Mouse (Mus musculus) cortical plate, adult 2 months (tissue): ENCODE results near the gene 3100002H09Rik. TPM values are rescaled to one million over a fixed set of nuclear protein-coding genes. Genes with fewer than 3 reads are reported as not detected.
A peak's percentile ranks its signal among the peaks of the same experiment; 100 is the strongest.

Source experiments
- H3K27ac ChIP-seq: fragments of 200-500 bp; 2 replicates; pipeline ENCODE4 v1.5.1; 2012; ENCODE audit warnings: low read length, control low read depth, inconsistent platforms; ENCODE audit not compliant: insufficient read depth
- H3K4me1 ChIP-seq: fragments of 200-500 bp; 2 replicates; pipeline ENCODE4 v1.6.1; 2011; ENCODE audit warnings: low read length; ENCODE audit not compliant: control insufficient read depth, insufficient read depth
- H3K4me3 ChIP-seq: fragments of 200-500 bp; 2 replicates; pipeline ENCODE4 v1.5.1; 2011; ENCODE audit warnings: mild to moderate bottlenecking, low read length, control low read depth; ENCODE audit not compliant: insufficient read depth
- CTCF ChIP-seq: fragments of 200-500 bp; IDR thresholded peaks from 2 replicates; pipeline ENCODE4 v1.5.1; 2011; ENCODE audit warnings: mild to moderate bottlenecking, control low read depth, low read length; ENCODE audit not compliant: insufficient read depth; ENCODE audit errors: extremely low read depth
- POLR2A ChIP-seq: fragments of 200-500 bp; IDR thresholded peaks from 2 replicates; pipeline ENCODE4 v1.6.1; 2011; ENCODE audit warnings: mild to moderate bottlenecking, low read length, control low read depth; ENCODE audit not compliant: insufficient read depth; ENCODE audit errors: extremely low read depth
- polyA plus RNA-seq: library from polyadenylated mRNA; depleted of rRNA; stranded (reverse); fragments of >200 nt; gene quantifications from 2 replicates; pipeline ENCODE4 v1.2.3, GENCODE M21; 2012

3100002H09Rik gene
- polyA plus RNA-seq, 1 experiment: 0.25 TPM

- Histone ChIP-seq H3K27ac (no peak overlapping the region), H3K4me3 (no peak overlapping the region), H3K4me1 (peaks cover 9% of the 10 kb centered on the region)
- no peak for TF ChIP-seq POLR2A
- no peak for TF ChIP-seq CTCF
These were observed 16.9 kb downstream of the 3100002H09Rik start for GRCm38 (mm10) chr4:124593691-124594090.

- no peak overlapping the region for H3K4me3 ChIP-seq
- no peak overlapping the region for H3K27ac ChIP-seq
- no peak for TF ChIP-seq POLR2A
- no peak for TF ChIP-seq CTCF
- peaks cover 9% of the 10 kb centered on the region for H3K4me1 ChIP-seq
These were observed 17.4 kb downstream of the 3100002H09Rik start for GRCm38 (mm10) chr4:124593210-124593609.

GRCm38 (mm10) chr4:124592241-124592640, 18.4 kb downstream of the 3100002H09Rik start:
- H3K4me1 ChIP-seq: peaks cover 9% of the 10 kb centered on the region
- no peak overlapping the region for H3K4me3 ChIP-seq
- no peak for TF ChIP-seq CTCF
- no peak for TF ChIP-seq POLR2A
- H3K27ac ChIP-seq: no peak overlapping the region

GRCm38 (mm10) chr4:124580695-124581094, 29.9 kb downstream of the 3100002H09Rik start:
- no peak for TF ChIP-seq POLR2A
- no peak for TF ChIP-seq CTCF
- Histone ChIP-seq H3K27ac (no peak overlapping the region), H3K4me3 (no peak overlapping the region), H3K4me1 (peaks cover 7% of the 10 kb centered on the region)

GRCm38 (mm10) chr4:124575955-124576445, 34.6 kb downstream of the 3100002H09Rik start:
- Histone ChIP-seq H3K4me3 (no peak overlapping the region), H3K4me1 (peaks cover 6% of the 10 kb centered on the region; the same call in 1 of the 2 replicates), H3K27ac (no peak overlapping the region)
- TF ChIP-seq POLR2A: no peak
- TF ChIP-seq CTCF: no peak

- H3K4me3 ChIP-seq: peak overlapping the region; percentile 14
- no peak overlapping the region for H3K27ac ChIP-seq
- H3K4me1 ChIP-seq: peaks cover 6% of the 10 kb centered on the region; the same call in 1 of the 2 replicates
- TF ChIP-seq CTCF (no peak), POLR2A (no peak)
These were observed 35.2 kb downstream of the 3100002H09Rik start for GRCm38 (mm10) chr4:124575269-124575954.

- peaks cover 6% of the 10 kb centered on the region; the same call in 1 of the 2 replicates for H3K4me1 ChIP-seq
- no peak for TF ChIP-seq CTCF
- TF ChIP-seq POLR2A: no peak
- H3K27ac ChIP-seq: no peak overlapping the region
- no peak overlapping the region for H3K4me3 ChIP-seq
These were observed 37.0 kb downstream of the 3100002H09Rik start for GRCm38 (mm10) chr4:124573586-124573985.

- no peak overlapping the region for H3K4me3 ChIP-seq
- peaks cover 4% of the 10 kb centered on the region; the same call in 1 of the 2 replicates for H3K4me1 ChIP-seq
- H3K27ac ChIP-seq: no peak overlapping the region
- TF ChIP-seq CTCF: no peak
- no peak for TF ChIP-seq POLR2A
These were observed 39.6 kb downstream of the 3100002H09Rik start for GRCm38 (mm10) chr4:124570977-124571376.

GRCm38 (mm10) chr4:124569661-124570060, 40.9 kb downstream of the 3100002H09Rik start:
- TF ChIP-seq POLR2A: no peak
- TF ChIP-seq CTCF: no peak
- Histone ChIP-seq H3K4me3 (no peak overlapping the region), H3K4me1 (0 out of 2 replicates have a peak, but pooled peaks cover 2% of the 10 kb centered on the region), H3K27ac (no peak overlapping the region)

- no peak for TF ChIP-seq POLR2A
- TF ChIP-seq CTCF: no peak
- Histone ChIP-seq H3K4me3 (no peak overlapping the region), H3K27ac (no peak overlapping the region), H3K4me1 (0 out of 2 replicates have a peak, but pooled peaks cover 2% of the 10 kb centered on the region)
These were observed 47.2 kb downstream of the 3100002H09Rik start for GRCm38 (mm10) chr4:124563371-124563770.
